In the genomic region with DNA sequence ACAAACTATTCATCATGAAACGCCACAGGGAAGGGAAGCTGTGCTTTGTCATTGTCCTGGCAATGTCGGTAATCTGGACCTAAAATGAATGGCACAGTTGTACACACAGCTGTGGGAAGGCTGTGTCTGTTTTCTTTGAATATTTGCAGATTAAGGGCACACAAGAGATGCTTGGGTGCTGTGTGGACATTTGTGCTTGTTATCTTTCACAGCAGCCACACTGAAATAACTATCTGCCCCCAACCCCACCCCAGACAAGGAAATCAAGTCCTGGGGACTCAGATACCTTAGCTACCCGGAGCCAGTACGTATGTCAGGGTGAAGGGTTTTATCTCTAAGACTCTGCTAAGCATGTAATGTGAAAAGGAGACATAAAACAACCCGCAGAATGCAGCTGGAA, we compare ENCODE assay signal across 28 mouse cellular contexts. TPM values are rescaled to one million over a fixed set of nuclear protein-coding genes. Genes with fewer than 3 reads are reported as not detected.
"Had no signal": no experiment of that assay in that cellular context is flagged by ENCODE, and none has a peak within 500 bp of the region (broad histone marks: within the 10 kb centered on the region; RNA-seq: fewer than 3 reads in every experiment).

No protein-coding gene starts in this region.

- H3K36me3 ChIP-seq: limb, embryonic 10.5 days; limb, embryonic 13.5 days; midbrain, embryonic 12.5 days; midbrain, embryonic 15.5 days; neural tube, embryonic 12.5 days; neural tube, embryonic 15.5 days; stomach, embryonic 15.5 days had no signal

- ATAC-seq: lung, postnatal 0 days; midbrain, embryonic 15.5 days had no signal

- H3K4me3 ChIP-seq: layer of hippocampus, adult 2 months; limb, embryonic 10.5 days; limb, embryonic 13.5 days; midbrain, embryonic 12.5 days; midbrain, embryonic 15.5 days; neural tube, embryonic 12.5 days; neural tube, embryonic 15.5 days; stomach, embryonic 15.5 days had no signal

- H3K4me2 ChIP-seq: limb, embryonic 13.5 days; lung, embryonic 14.5 days; midbrain, embryonic 12.5 days; midbrain, embryonic 15.5 days; neural tube, embryonic 12.5 days; neural tube, embryonic 15.5 days; stomach, embryonic 15.5 days had no signal

- H3K27me3 ChIP-seq: stomach, embryonic 15.5 days had no signal

- H3K9ac ChIP-seq: limb, embryonic 13.5 days; lung, embryonic 14.5 days; midbrain, embryonic 12.5 days; midbrain, embryonic 15.5 days; neural tube, embryonic 12.5 days; neural tube, embryonic 15.5 days; stomach, embryonic 15.5 days had no signal

- H3K9me3 ChIP-seq: limb, embryonic 10.5 days; limb, embryonic 13.5 days; midbrain, embryonic 12.5 days; midbrain, embryonic 15.5 days; neural tube, embryonic 12.5 days; neural tube, embryonic 15.5 days; stomach, embryonic 15.5 days had no signal

- H3K27ac ChIP-seq: layer of hippocampus, adult 2 months; limb, embryonic 10.5 days; limb, embryonic 13.5 days; midbrain, embryonic 12.5 days; midbrain, embryonic 15.5 days; neural tube, embryonic 12.5 days; neural tube, embryonic 15.5 days; stomach, embryonic 15.5 days had no signal

- DNase-seq: kidney, adult 11 months; kidney, adult 8-10 months; kidney, postnatal 14 days; kidney, postnatal 4 days; layer of hippocampus, adult 9-11 months; lung, embryonic 14.5 days; lung, postnatal 36 days; right cerebral cortex, adult 18-20 months; right cerebral cortex, postnatal 14 days; right cerebral cortex, postnatal 4 days; thymus, postnatal 25 days had no signal

- H3K4me1 ChIP-seq: midbrain, embryonic 15.5 days; neural tube, embryonic 12.5 days had no signal

RNA-seq across cellular contexts. Expression of a gene that starts 38.7 kb away (rescaled TPM):
- total RNA-seq: liver, adult 2 months had no signal
- polyA plus RNA-seq: liver, adult 2 months had no signal

RNA-seq across cellular contexts. Expression of a gene that starts 39.5 kb away (rescaled TPM):
- total RNA-seq: layer of hippocampus, adult 2 months; layer of hippocampus, postnatal 25 days; left cerebral cortex, adult 18-20 months; left cerebral cortex, postnatal 25 days; liver, adult 2 months had no signal
- polyA plus RNA-seq: intestine, embryonic 14.5 days; kidney, embryonic 16.5 days; limb, embryonic 10.5 days; limb, embryonic 13.5 days; liver, adult 2 months; lung, embryonic 14.5 days; lung, postnatal 0 days; midbrain, embryonic 12.5 days; neural tube, embryonic 12.5 days; neural tube, embryonic 15.5 days; stomach, embryonic 15.5 days; thymus, postnatal 0 days; urinary bladder, adult 2 months had no signal
